Mouse (Mus musculus) G1E (cell line): ENCODE measurements around the gene Cep295nl. TPM values are rescaled to one million over a fixed set of nuclear protein-coding genes. Genes with fewer than 3 reads are reported as not detected.

Experiments used
- ATAC-seq: 2 replicates; pipeline ENCODE4 v1.8.0; 2016; ENCODE audit warnings: mild to moderate bottlenecking; ENCODE audit not compliant: insufficient number of reproducible peaks, poor library complexity, low FRiP score, severe bottlenecking; ENCODE audit errors: extremely low read depth
- DNase-seq: peaks from one replicate; pipeline ENCODE4 v3.0.0; 2012; ENCODE audit warnings: low spot score
- H3K27me3 ChIP-seq: 2 replicates; pipeline ENCODE4 v1.6.1; 2012; ENCODE audit warnings: mild to moderate bottlenecking, low read length, inconsistent platforms; ENCODE audit not compliant: insufficient read depth
- H3K36me3 ChIP-seq: replicated peaks from 2 replicates; pipeline ENCODE3; 2012; ENCODE audit warnings: mild to moderate bottlenecking, inconsistent platforms
- H3K4me1 ChIP-seq: 2 replicates; pipeline ENCODE4 v1.6.1; 2012; ENCODE audit warnings: low read depth, low read length, inconsistent platforms, mixed read lengths; ENCODE audit not compliant: insufficient read depth
- H3K4me3 ChIP-seq: 2 replicates; pipeline ENCODE4 v1.5.1; 2012; ENCODE audit warnings: low read depth, mild to moderate bottlenecking, inconsistent platforms, low read length, moderate library complexity, mixed read lengths
- H3K9me3 ChIP-seq: replicated peaks from 2 replicates; pipeline ENCODE4 v1.6.1; 2012; ENCODE audit warnings: inconsistent platforms
- CTCF ChIP-seq: IDR thresholded peaks from 2 replicates; pipeline ENCODE4 v1.5.1; 2012; ENCODE audit warnings: low read depth, low read length, inconsistent platforms, mixed read lengths
- GATA1 ChIP-seq: IDR thresholded peaks from 2 replicates; pipeline ENCODE4 v1.6.1; 2012; ENCODE audit warnings: borderline replicate concordance, low read length, inconsistent platforms, mixed read lengths
- GATA2 ChIP-seq: IDR thresholded peaks from 2 replicates; pipeline ENCODE4 v1.6.1; 2012; ENCODE audit warnings: low read depth, low read length, inconsistent platforms, borderline replicate concordance
- POLR2AphosphoS5 ChIP-seq: IDR thresholded peaks from 2 replicates; pipeline ENCODE4 v1.6.1; 2012; ENCODE audit warnings: low read depth, low read length, inconsistent platforms; ENCODE audit not compliant: insufficient replicate concordance
- TAL1 ChIP-seq: conservative IDR thresholded peaks from 2 replicates; pipeline ENCODE4 v1.6.1; 2012; ENCODE audit warnings: low read depth, low read length, inconsistent platforms, mixed read lengths
- polyA plus RNA-seq: library from polyadenylated mRNA; stranded (reverse); fragments of >175 nt; gene quantifications from 2 replicates; pipeline ENCODE4 v1.2.3, GENCODE M21; 2012
- total RNA-seq, 2 experiments: library from RNA; stranded (forward) in 1 of 2; stranded (reverse) in 1 of 2; fragments of 200-1000 nt in 1 of 2; fragments of >200 nt in 1 of 2; fragmentation: Nextera tagmentation in 1 of 2; gene quantifications; 2 replicates each; pipeline ENCODE4 v1.2.3; 2014 to 2017

Cep295nl gene
- total and polyA plus RNA-seq, 3 experiments, result 0.11 TPM; not detected in 2

DNA sequence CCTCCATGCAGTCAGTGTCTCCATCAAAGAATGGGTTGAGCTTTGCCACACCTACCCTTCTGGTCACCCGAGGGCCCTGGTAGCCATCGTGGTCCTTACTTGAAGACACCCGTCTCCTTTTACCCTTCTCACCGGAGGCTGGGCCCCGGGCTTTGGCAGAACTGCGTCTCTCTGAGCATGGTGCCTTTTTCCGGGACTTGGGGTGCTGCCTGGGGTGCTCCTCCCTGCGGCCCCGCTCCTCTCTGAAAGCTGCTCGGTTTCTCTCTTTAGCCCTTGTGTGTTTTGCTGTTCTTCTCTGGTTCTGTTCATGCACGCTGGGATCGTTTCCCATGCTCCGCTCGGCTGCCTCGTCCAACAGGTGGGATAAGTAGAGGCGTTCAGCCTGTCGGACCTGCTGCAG, 8.9 kb downstream of the Cep295nl start:
- Histone ChIP-seq H3K4me1 (no peaks in the 10 kb centered on the region), H3K4me3 (no peak overlapping the region), H3K36me3 (no peaks in the 10 kb centered on the region), H3K27me3 (no peaks in the 10 kb centered on the region; the same call in none of the 2 replicates), H3K9me3 (no peaks in the 10 kb centered on the region)
- ATAC-seq, result no peak
- no peak for DNase-seq
- no peak for TF ChIP-seq CTCF
- TF ChIP-seq GATA1, result no peak
- TF ChIP-seq TAL1, result no peak
- TF ChIP-seq POLR2AphosphoS5, result no peak
- no peak for TF ChIP-seq GATA2

GRCm38 (mm10) chr11:118332376-118332775, 9.9 kb downstream of the Cep295nl start:
- no peak for TF ChIP-seq GATA1
- TF ChIP-seq TAL1, result no peak
- no peak for TF ChIP-seq GATA2
- no peak for TF ChIP-seq CTCF
- no peak for TF ChIP-seq POLR2AphosphoS5
- Histone ChIP-seq H3K27me3 (no peaks in the 10 kb centered on the region; the same call in none of the 2 replicates), H3K4me1 (no peaks in the 10 kb centered on the region), H3K9me3 (no peaks in the 10 kb centered on the region), H3K36me3 (no peaks in the 10 kb centered on the region), H3K4me3 (no peak overlapping the region)
- ATAC-seq (no peak), DNase-seq (no peak)

- H3K4me1 ChIP-seq, result no peaks in the 10 kb centered on the region
- no peak for TF ChIP-seq CTCF
- no peak for TF ChIP-seq POLR2AphosphoS5
- no peak for TF ChIP-seq GATA1
- no peak for TF ChIP-seq TAL1
- no peak for TF ChIP-seq GATA2
- no peaks in the 10 kb centered on the region for H3K36me3 ChIP-seq
- ATAC-seq (no peak), DNase-seq (no peak)
- no peaks in the 10 kb centered on the region; the same call in none of the 2 replicates for H3K27me3 ChIP-seq
- no peak overlapping the region for H3K4me3 ChIP-seq
- no peaks in the 10 kb centered on the region for H3K9me3 ChIP-seq
These were observed 11.5 kb downstream of the Cep295nl start for GRCm38 (mm10) chr11:118330777-118331176.

DNA sequence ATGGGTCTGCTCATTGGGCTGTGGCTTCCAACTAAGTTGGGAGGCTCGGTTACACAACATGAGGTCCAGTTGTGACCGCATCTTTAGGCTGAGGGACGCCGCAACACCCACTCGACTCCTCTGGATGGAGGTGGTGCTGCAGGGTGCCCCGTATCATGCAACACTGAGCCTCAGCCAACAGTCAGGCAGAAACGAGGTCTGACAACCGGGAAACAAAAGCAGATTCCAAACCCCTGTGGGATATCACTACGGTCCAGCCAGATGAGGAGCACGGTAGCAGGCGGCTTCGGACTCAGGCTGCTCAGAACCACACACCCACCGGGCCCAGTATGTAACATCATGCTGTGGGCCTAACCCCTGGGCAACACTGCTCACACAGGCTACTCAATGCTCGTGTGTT, 11.9 kb downstream of the Cep295nl start:
- H3K36me3 ChIP-seq, result no peaks in the 10 kb centered on the region
- no peak for TF ChIP-seq TAL1
- no peak for TF ChIP-seq POLR2AphosphoS5
- no peak for TF ChIP-seq GATA1
- TF ChIP-seq CTCF, result no peak
- TF ChIP-seq GATA2, result no peak
- no peaks in the 10 kb centered on the region; the same call in none of the 2 replicates for H3K27me3 ChIP-seq
- H3K9me3 ChIP-seq, result no peaks in the 10 kb centered on the region
- ATAC-seq (no peak), DNase-seq (no peak)
- no peaks in the 10 kb centered on the region for H3K4me1 ChIP-seq
- H3K4me3 ChIP-seq, result no peak overlapping the region

GRCm38 (mm10) chr11:118328947-118329346, 13.4 kb downstream of the Cep295nl start:
- no peak for DNase-seq
- no peak overlapping the region for H3K4me3 ChIP-seq
- H3K36me3 ChIP-seq, result no peaks in the 10 kb centered on the region
- no peak for TF ChIP-seq CTCF
- no peak for TF ChIP-seq GATA1
- TF ChIP-seq POLR2AphosphoS5, result no peak
- no peak for TF ChIP-seq GATA2
- no peak for TF ChIP-seq TAL1
- no peaks in the 10 kb centered on the region for H3K9me3 ChIP-seq
- H3K4me1 ChIP-seq, result no peaks in the 10 kb centered on the region
- ATAC-seq, result no peak
- no peaks in the 10 kb centered on the region; the same call in 1 of the 2 replicates for H3K27me3 ChIP-seq

- no peak overlapping the region for H3K4me3 ChIP-seq
- no peaks in the 10 kb centered on the region for H3K36me3 ChIP-seq
- H3K4me1 ChIP-seq, result no peaks in the 10 kb centered on the region
- TF ChIP-seq CTCF (no peak), GATA1 (no peak), POLR2AphosphoS5 (no peak), GATA2 (no peak)
- DNase-seq, result no peak
- H3K9me3 ChIP-seq, result no peaks in the 10 kb centered on the region
- ATAC-seq, result no peak
- no peaks in the 10 kb centered on the region; the same call in 1 of the 2 replicates for H3K27me3 ChIP-seq
These were observed 13.8 kb downstream of the Cep295nl start for GRCm38 (mm10) chr11:118328511-118328910.
